Mouse (Mus musculus): ENCODE measurements around the gene Defa23.
"Not testable (repeated sequence)": the region's sequence is repeated elsewhere in the genome, so short reads cannot be mapped to it uniquely, and the experiment has no call there.

Defa23 gene

DNA sequence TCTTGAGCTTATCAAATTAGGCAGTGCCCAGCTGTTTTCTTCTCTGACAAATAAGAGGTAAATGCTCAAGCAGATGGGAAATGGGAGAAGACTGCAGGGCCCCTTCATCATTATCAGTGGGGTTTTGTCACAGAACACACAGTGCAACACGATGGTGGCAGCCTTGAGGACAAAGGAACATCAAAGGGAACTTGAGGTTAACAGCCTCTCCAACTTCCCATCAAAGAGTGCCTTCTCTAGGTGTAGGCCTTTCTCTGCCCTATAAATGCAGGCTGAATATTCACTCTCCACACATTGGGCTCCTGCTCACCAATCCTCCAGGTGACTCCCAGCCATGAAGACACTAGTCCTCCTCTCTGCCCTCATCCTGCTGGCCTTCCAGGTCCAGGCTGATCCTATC lies at the start of gene Defa23:
Defa23 (plus strand) TSS at position 301 of the 400 bp plus-strand sequence.
- DNase-seq (ENCODE audit: low spot score in 2 of 2): not testable (repeated sequence)

DNA sequence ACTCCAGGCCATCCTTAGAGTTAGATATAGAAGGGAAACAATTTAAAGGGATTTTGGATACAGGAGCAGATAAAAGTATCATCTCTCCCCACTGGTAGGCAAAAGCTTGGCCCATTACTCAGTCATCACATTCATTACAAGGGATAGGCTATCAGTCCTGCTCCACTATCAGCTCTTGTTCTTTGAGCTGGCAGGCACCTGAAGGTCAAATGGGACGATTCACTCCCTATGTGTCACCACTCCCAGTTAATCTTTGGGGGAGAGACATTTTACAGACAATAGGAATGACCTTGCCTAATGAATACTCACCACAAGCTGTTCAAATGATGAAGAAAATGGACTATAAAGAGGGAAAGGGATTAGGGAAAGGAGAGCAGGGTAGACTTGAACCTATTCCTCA lies 48.0 kb upstream of the Defa23 start:
- DNase-seq (ENCODE audit: low spot score in 2 of 2): no peak

DNA sequence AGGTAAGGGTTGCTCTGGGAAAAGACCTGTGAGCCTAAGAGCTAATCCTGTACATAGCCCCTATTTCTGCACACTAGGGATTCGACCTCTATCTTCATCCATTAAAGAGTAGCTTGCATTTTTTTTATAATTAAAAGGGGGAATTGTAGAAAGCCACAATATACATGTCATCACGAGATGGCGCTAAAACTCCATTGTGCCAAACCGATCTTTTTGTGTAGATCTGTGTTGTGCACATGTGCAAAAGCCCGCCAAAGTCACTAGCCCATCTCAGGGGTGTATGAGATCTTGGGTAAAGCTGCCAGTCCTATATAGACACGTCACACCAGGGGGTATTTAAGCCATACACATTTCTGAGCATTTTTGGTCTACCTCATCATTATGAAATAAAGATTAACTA lies 46.3 kb upstream of the Defa23 start:
- DNase-seq (ENCODE audit: low spot score in 2 of 2): not testable (repeated sequence)

DNA sequence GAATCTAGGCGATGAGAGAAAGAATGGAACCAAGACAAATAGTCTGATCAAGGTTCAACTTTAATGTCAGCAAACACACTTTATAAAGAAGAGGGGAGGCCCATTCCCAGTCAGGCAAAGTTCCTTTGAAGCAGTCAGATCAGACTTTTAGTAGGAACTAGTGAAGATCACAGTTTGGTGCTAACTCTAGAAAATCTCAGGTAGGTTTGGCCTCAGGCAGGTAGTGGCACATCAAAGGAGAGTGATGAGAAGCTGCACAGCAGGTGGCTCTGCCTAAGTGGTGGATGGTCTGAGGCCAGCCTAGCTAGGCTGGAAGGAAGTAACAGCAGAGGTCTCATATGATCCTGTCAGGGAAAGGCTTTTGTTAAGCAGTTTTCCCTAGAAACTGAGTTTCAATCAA lies 44.3 kb upstream of the Defa23 start:
- DNase-seq (ENCODE audit: low spot score in 2 of 2): not testable (repeated sequence)

DNA sequence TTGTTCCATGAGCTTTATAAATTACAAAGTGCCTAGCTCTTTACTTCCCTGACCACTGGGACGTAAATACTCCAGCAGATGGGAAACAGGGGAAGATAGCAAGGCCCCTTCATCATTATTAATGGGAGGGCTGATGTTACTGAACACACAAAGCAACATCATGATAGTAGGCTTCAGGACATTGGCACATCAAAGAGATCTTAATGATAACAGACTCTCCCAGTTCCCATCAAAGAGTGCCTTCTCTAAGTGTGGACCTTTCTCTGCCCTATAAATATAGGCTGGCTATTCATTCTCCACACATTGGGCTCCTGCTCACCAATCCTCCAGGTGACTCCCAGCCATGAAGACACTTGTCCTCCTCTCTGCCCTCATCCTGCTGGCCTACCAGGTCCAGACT lies 29.6 kb upstream of the Defa23 start, which contains the start of gene Defa21:
Defa21 (plus strand) TSS at position 301 of the 400 bp plus-strand sequence.
- not testable (repeated sequence) for DNase-seq (ENCODE audit: low spot score in 2 of 2)

DNA sequence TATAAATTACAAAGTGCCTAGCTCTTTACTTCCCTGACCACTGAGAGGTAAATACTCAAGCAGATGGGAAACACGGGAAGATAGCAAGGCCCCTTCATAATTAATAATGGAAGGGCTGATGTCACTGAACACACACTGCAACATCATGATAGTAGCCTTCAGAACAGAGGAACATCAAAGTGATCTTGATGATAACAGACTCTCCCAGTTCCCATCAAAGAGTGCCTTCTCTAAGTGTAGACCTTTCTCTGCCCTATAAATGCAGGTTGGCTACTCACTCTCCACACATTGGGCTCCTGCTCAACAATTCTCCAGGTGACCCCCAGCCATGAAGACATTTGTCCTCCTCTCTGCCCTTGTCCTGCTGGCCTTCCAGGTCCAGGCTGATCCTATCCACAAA lies 9.9 kb downstream of the Defa23 start, which contains the start of gene Defa35:
Defa35 (plus strand) TSS at position 301 of the 400 bp plus-strand sequence.
- DNase-seq (ENCODE audit: low spot score in 2 of 2): not testable (repeated sequence)

DNA sequence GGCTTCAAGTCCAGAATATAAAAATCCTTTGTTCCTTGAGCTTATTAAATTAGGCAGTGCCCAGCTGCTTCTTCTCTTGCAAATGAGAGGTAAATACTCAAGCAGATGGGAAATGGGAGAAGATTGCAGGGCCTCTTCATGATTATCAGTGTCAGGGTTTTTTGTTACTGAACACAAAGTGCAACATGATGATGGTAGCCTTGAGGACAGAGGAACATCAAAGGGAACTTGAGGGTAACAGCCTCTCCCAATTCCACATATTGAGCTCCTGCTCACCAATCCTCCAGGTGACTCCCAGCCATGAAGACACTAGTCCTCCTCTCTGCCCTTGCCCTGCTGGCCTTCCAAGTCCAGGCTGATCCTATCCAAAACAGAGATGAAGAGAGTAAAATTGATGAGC lies 29.3 kb downstream of the Defa23 start, which contains the start of gene Defa25:
Defa25 (plus strand) TSS at position 301 of the 400 bp plus-strand sequence.
- DNase-seq (ENCODE audit: low spot score in 2 of 2): not testable (repeated sequence)

DNA sequence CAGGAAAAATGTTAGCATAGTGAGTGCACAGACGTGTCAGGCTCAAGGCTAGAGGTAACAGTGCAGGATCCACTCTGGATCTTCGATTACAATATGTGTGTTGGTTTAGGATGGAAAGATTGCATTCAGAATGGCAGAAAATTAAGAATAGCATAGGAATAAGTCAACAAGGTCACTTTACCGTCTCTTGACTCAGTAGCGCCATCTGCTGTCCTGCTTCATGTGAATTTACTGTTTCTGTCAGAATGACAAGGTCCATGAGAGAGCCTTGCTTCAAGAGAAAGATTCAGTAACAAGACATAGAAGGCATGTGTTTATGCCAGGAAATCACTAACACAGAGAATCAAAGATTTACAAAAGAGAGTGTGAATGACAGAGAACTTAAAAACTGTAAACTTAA lies 38.3 kb downstream of the Defa23 start:
- DNase-seq (ENCODE audit: low spot score in 2 of 2): no peak

DNA sequence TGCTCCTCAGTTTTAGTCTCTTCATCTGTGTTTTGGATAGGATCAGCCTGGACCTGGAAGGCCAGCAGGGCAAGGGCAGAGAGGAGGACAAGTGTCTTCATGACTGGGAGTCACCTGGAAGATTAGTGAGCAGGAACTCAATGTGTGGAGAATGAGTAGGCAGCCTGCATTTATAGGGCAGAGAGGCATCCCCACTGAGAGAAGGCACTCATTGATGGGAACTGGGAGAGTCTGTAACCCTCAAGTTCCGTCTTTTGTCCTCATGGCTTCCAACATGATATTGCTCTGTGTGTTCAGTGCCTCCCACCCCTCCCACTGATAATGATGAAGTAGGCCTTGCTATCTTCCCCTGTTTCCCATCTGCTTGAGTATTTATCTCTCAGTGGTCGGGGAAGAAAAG lies 41.1 kb downstream of the Defa23 start, which contains the start of gene Gm14851:
Gm14851 (minus strand) TSS at position 101 of the 400 bp plus-strand sequence.
- DNase-seq (ENCODE audit: low spot score in 2 of 2): not testable (repeated sequence)

All from right cerebral cortex, postnatal 10 days (tissue).